Mouse (Mus musculus) embryonic facial prominence, embryonic 14.5 days (tissue): ENCODE data around the gene Krtap26-1. TPM values are rescaled to one million over a fixed set of nuclear protein-coding genes. Genes with fewer than 3 reads are reported as not detected.

Source experiments
- ATAC-seq: fragments of 200-750 bp; cut with Nextera tagmentation; 2 replicates; pipeline ENCODE4 v1.8.0; 2017; ENCODE audit warnings: low read depth, moderate number of reproducible peaks, moderate TSS enrichment
- DNase-seq: peaks from one replicate; pipeline ENCODE4 v3.0.0-alpha.2; 2015; ENCODE audit warnings: low spot score
- H3K27ac ChIP-seq: fragments of 300-500 bp; sonication (generic); replicated peaks from 2 replicates; pipeline ENCODE4 v1.5.1; 2014; ENCODE audit warnings: low read depth, mild to moderate bottlenecking, low read length, moderate library complexity
- H3K27me3 ChIP-seq: fragments of 300-500 bp; sonication (generic); replicated peaks from 2 replicates; pipeline ENCODE4 v1.6.1; 2014; ENCODE audit warnings: low read length; ENCODE audit not compliant: control insufficient read depth, insufficient read depth
- H3K36me3 ChIP-seq: fragments of 300-500 bp; sonication (generic); 2 replicates; pipeline ENCODE4 v1.6.1; 2014; ENCODE audit warnings: low read length, mixed read lengths; ENCODE audit not compliant: control insufficient read depth, insufficient read depth
- H3K4me1 ChIP-seq: fragments of 300-500 bp; sonication (generic); 2 replicates; pipeline ENCODE4 v1.6.1; 2014; ENCODE audit warnings: antibody characterized with exemption, low read length; ENCODE audit not compliant: control insufficient read depth, insufficient read depth
- H3K4me2 ChIP-seq: fragments of 300-500 bp; sonication (generic); 2 replicates; pipeline ENCODE4 v1.6.1; 2014; ENCODE audit warnings: low read depth, mild to moderate bottlenecking, low read length, moderate library complexity, mixed read lengths
- H3K4me3 ChIP-seq: fragments of 300-500 bp; sonication (generic); 2 replicates; pipeline ENCODE4 v1.5.1; 2014; ENCODE audit warnings: low read depth, mild to moderate bottlenecking, low read length
- H3K9ac ChIP-seq: fragments of 300-500 bp; sonication (generic); 2 replicates; pipeline ENCODE4 v1.6.1; 2014; ENCODE audit warnings: low read depth, mild to moderate bottlenecking, low read length, moderate library complexity, mixed read lengths
- H3K9me3 ChIP-seq: fragments of 300-500 bp; sonication (generic); 2 replicates; pipeline ENCODE4 v1.6.1; 2016; ENCODE audit warnings: low read length; ENCODE audit not compliant: control insufficient read depth
- WGBS: fragments of 180-500 bp; shearing (Covaris S2); extraction: QIAGEN DNeasy Blood & Tissue Kit; methylation state at CpG from one replicate; pipeline ENCODE4 v1.1.7; 2014; 5-methylcytosine and 5-hydroxymethylcytosine counted together
- polyA plus RNA-seq: library from polyadenylated mRNA; unstranded; fragments of >200 nt; fragmentation: Nextera tagmentation; extraction: Ambion mirVana; gene quantifications from 2 replicates; pipeline ENCODE4 v1.2.1, GENCODE M21; 2014

Gene Krtap26-1
- polyA plus RNA-seq, 1 experiment from 2014 or later = 0.42 TPM

GRCm38 (mm10) chr16:88646366-88647111, 1.1 kb downstream of the Krtap26-1 start:
- H3K4me1 ChIP-seq = no peaks in the 10 kb centered on the region
- H3K27ac ChIP-seq = no peak overlapping the region
- ATAC-seq (no peak), DNase-seq (no peak)
- H3K27me3 ChIP-seq = no peaks in the 10 kb centered on the region
- no peak overlapping the region for H3K4me2 ChIP-seq
- no peak overlapping the region for H3K9ac ChIP-seq
- H3K4me3 ChIP-seq = no peak overlapping the region
- H3K9me3 ChIP-seq = no peaks in the 10 kb centered on the region
- 87% methylated on average over 8 of the region's 8 CpGs for WGBS
- H3K36me3 ChIP-seq = no peaks in the 10 kb centered on the region

- ATAC-seq = no peak
- H3K27ac ChIP-seq = no peak overlapping the region
- WGBS = 73% methylated on average over 3 of the region's 3 CpGs
- H3K36me3 ChIP-seq = no peaks in the 10 kb centered on the region
- no peak overlapping the region for H3K4me3 ChIP-seq
- no peaks in the 10 kb centered on the region for H3K27me3 ChIP-seq
- DNase-seq = no peak
- H3K9me3 ChIP-seq = peaks cover 4% of the 10 kb centered on the region; the same call in 1 of the 2 replicates
- H3K4me2 ChIP-seq = no peak overlapping the region
- no peak overlapping the region for H3K9ac ChIP-seq
- no peaks in the 10 kb centered on the region for H3K4me1 ChIP-seq
Measured at GRCm38 (mm10) chr16:88640053-88640452, 7.5 kb downstream of the Krtap26-1 start.

GRCm38 (mm10) chr16:88635142-88635541, 12.5 kb downstream of the Krtap26-1 start:
- ATAC-seq (no peak), DNase-seq (peak; percentile 35)
- no peak overlapping the region for H3K4me2 ChIP-seq
- H3K36me3 ChIP-seq = no peaks in the 10 kb centered on the region
- H3K9ac ChIP-seq = no peak overlapping the region
- no peak overlapping the region for H3K4me3 ChIP-seq
- WGBS = 30% methylated on average over 4 of the region's 4 CpGs
- H3K9me3 ChIP-seq = no peaks in the 10 kb centered on the region
- no peaks in the 10 kb centered on the region for H3K27me3 ChIP-seq
- H3K4me1 ChIP-seq = no peaks in the 10 kb centered on the region
- no peak overlapping the region for H3K27ac ChIP-seq

- H3K4me3 ChIP-seq = no peak overlapping the region
- no peak for DNase-seq
- H3K4me2 ChIP-seq = no peak overlapping the region
- H3K9me3 ChIP-seq = no peaks in the 10 kb centered on the region
- H3K27me3 ChIP-seq = no peaks in the 10 kb centered on the region
- no peak overlapping the region for H3K27ac ChIP-seq
- H3K9ac ChIP-seq = no peak overlapping the region
- H3K36me3 ChIP-seq = no peaks in the 10 kb centered on the region
- no peak for ATAC-seq
- WGBS = 69% methylated on average over 4 of the region's 4 CpGs
- H3K4me1 ChIP-seq = no peaks in the 10 kb centered on the region
Measured at GRCm38 (mm10) chr16:88631474-88631873, 16.1 kb downstream of the Krtap26-1 start.

- no peak for ATAC-seq
- no peak for DNase-seq
- Histone ChIP-seq H3K4me2 (no peak within 1 kb of the TSS), H3K4me1 (no peaks in the 10 kb centered on the region), H3K9ac (no peak within 1 kb of the TSS), H3K9me3 (no peaks in the 10 kb centered on the region), H3K27me3 (no peaks in the 10 kb centered on the region), H3K4me3 (no peak within 1 kb of the TSS), H3K36me3 (no peaks in the 10 kb centered on the region), H3K27ac (no peak within 1 kb of the TSS)
- 90% methylated on average over 4 of the region's 4 CpGs for WGBS
Measured at GRCm38 (mm10) chr16:88627566-88627965, 20.0 kb downstream of the Krtap26-1 start, which contains the start of gene 2310079G19Rik. Gene 2310079G19Rik (minus strand): TSS chr16:88627666.

GRCm38 (mm10) chr16:88612712-88613111, 34.9 kb downstream of the Krtap26-1 start:
- Histone ChIP-seq H3K27ac (no peak overlapping the region), H3K9ac (no peak overlapping the region), H3K4me1 (no peaks in the 10 kb centered on the region), H3K27me3 (no peaks in the 10 kb centered on the region), H3K36me3 (no peaks in the 10 kb centered on the region), H3K4me2 (no peak overlapping the region), H3K9me3 (no peaks in the 10 kb centered on the region), H3K4me3 (no peak overlapping the region)
- no peak for ATAC-seq
- no peak for DNase-seq
- 66% methylated on average over 4 of the region's 4 CpGs for WGBS

GRCm38 (mm10) chr16:88611922-88612321, 35.7 kb downstream of the Krtap26-1 start, which contains the start of gene Krtap24-1:
Gene Krtap24-1 (minus strand): TSS chr16:88612279.
- DNase-seq (no peak), ATAC-seq (no peak)
- Histone ChIP-seq H3K27ac (no peak within 1 kb of the TSS), H3K4me1 (no peaks in the 10 kb centered on the region), H3K9me3 (no peaks in the 10 kb centered on the region), H3K4me2 (no peak within 1 kb of the TSS), H3K9ac (no peak within 1 kb of the TSS), H3K36me3 (no peaks in the 10 kb centered on the region), H3K27me3 (no peaks in the 10 kb centered on the region), H3K4me3 (no peak within 1 kb of the TSS)
- 90% methylated on average over 8 of the region's 8 CpGs for WGBS

GRCm38 (mm10) chr16:88604570-88604969, 43.0 kb downstream of the Krtap26-1 start:
- H3K27me3 ChIP-seq = no peaks in the 10 kb centered on the region
- DNase-seq (no peak), ATAC-seq (no peak)
- WGBS = 85% methylated on average over 6 of the region's 6 CpGs
- no peaks in the 10 kb centered on the region for H3K9me3 ChIP-seq
- no peak overlapping the region for H3K27ac ChIP-seq
- peaks cover 8% of the 10 kb centered on the region; the same call in 1 of the 2 replicates for H3K4me1 ChIP-seq
- no peaks in the 10 kb centered on the region for H3K36me3 ChIP-seq
- H3K4me2 ChIP-seq = no peak overlapping the region
- H3K9ac ChIP-seq = no peak overlapping the region
- H3K4me3 ChIP-seq = no peak overlapping the region

- peaks cover 8% of the 10 kb centered on the region; the same call in 1 of the 2 replicates for H3K4me1 ChIP-seq
- no peak overlapping the region for H3K9ac ChIP-seq
- WGBS = 34% methylated on average over 1 of the region's 1 CpGs
- DNase-seq = no peak
- no peak overlapping the region for H3K4me3 ChIP-seq
- H3K36me3 ChIP-seq = no peaks in the 10 kb centered on the region
- no peaks in the 10 kb centered on the region for H3K27me3 ChIP-seq
- no peak for ATAC-seq
- no peaks in the 10 kb centered on the region for H3K9me3 ChIP-seq
- no peak overlapping the region for H3K27ac ChIP-seq
- no peak overlapping the region for H3K4me2 ChIP-seq
Measured at GRCm38 (mm10) chr16:88602464-88602863, 45.1 kb downstream of the Krtap26-1 start.
